Mouse (Mus musculus): ENCODE data around the gene Gpr1. TPM values are rescaled to one million over a fixed set of nuclear protein-coding genes. Genes with fewer than 3 reads are reported as not detected.

Gene Gpr1
- polyA plus RNA-seq, 1 experiment from 2014 or later, result 0.20 TPM

Small RNAs within 50 kb of the gene (microRNA-seq; reads per million reads assigned to microRNA genes)
- not detected for gene Gm24557
- not detected for gene Gm27512

Other genes with a start within 250 kb of the Gpr1 start
- 9.9 and 10.8 TPM in 2 replicates for gene Ino80d, start 99.9 kb downstream of the Gpr1 start, polyA plus RNA-seq (2016; fragmentation: Nextera tagmentation; extraction: Ambion mirVana)
- gene Eef1b2, start 37.7 kb downstream of the Gpr1 start, polyA plus RNA-seq (2016; fragmentation: Nextera tagmentation; extraction: Ambion mirVana), result 528 and 595 TPM in 2 replicates
- gene Ndufs1, start 37.7 kb downstream of the Gpr1 start, polyA plus RNA-seq (2016; fragmentation: Nextera tagmentation; extraction: Ambion mirVana), result 139 and 141 TPM in 2 replicates
- 14.0 and 15.4 TPM in 2 replicates for gene Zdbf2, start 58.7 kb upstream of the Gpr1 start, polyA plus RNA-seq (2016; fragmentation: Nextera tagmentation; extraction: Ambion mirVana)
- gene Adam23, start 231.3 kb upstream of the Gpr1 start, polyA plus RNA-seq (2016; fragmentation: Nextera tagmentation; extraction: Ambion mirVana), result 4.1 and 5.0 TPM in 2 replicates

All from limb, embryonic 12.5 days (tissue).